Mouse (Mus musculus): ENCODE measurements around the gene Plaur. TPM values are rescaled to one million over a fixed set of nuclear protein-coding genes. Genes with fewer than 3 reads are reported as not detected.
A peak's percentile ranks its signal among the peaks of the same experiment; 100 is the strongest.

Gene Plaur
- total RNA-seq, 2 experiments from 2014 or later, result 1.0 to 1.1 TPM

DNA sequence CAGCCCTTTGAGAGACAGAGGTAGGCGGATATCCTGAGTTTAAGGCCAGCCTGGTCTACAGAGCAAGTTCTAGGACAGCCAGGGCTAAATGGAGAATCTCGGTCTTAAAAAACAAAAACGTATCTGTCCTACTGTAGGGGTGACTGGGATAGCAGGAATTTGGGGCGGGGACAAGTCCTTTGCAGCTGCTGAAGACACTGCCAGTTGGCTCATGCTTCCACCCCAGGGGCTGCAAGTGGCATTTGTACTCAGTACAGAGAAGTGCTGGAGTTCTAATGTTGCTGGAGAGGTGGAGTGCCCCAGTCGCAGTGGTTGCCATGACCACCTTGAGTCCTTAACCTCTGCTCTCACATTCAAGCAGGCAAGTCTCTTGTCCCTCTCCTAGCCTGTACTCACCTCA lies 60.5 kb downstream of the Plaur start:
- Histone ChIP-seq H3K4me3 (no peak overlapping the region), H3K27ac (no peak overlapping the region)
- intact Hi-C loops (cut with DNase I), result no loop called here
- DNase-seq (ENCODE audit: extremely low spot score in 1 of 2, low spot score in 2 of 2), result no peak
- TF ChIP-seq CTCF (IDR thresholded peaks at IDR 0.05), result no peak

DNA sequence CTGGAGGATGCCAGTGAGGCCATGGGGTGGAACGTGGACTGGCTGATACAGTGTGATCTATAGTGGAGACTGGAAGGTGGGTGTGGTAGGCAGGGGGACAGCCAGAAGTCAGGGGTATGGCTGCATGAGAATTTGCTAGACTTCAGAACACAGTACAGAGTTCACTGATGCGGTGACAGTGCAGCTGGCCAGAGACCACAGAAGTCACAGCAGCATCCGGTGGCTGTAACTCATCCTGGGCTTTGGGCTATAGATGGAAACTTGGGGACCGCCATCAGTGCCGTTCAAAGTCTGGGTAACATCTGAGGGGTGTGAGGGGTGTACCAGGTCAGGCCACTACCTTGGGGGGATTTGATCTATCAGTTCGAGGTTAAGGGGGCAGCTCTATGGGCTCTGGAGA lies 61.4 kb downstream of the Plaur start:
- intact Hi-C loops (cut with DNase I), result no loop called here
- Histone ChIP-seq H3K27ac (no peak overlapping the region), H3K4me3 (no peak overlapping the region)
- DNase-seq (ENCODE audit: extremely low spot score in 1 of 2, low spot score in 2 of 2), result no peak
- TF ChIP-seq CTCF (IDR thresholded peaks at IDR 0.05), result no peak

DNA sequence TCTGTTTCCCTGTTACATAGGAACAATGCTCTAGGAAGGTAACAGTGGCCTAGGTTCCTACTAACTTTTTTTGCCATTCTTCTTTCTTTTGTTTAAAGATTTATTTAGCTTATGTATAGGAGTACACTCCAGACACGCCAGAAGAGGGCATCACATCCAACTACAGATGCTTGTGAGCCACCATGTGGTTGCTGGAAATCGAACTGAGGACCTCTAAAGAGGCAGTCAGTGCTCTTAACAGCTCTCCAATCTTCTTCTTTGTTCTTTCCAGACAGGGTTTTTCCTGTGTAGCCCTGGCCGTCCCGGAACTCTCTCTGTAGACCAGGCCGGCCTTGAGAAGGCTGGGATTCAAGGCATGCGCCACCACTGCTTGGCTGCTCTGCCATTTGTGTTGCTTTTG lies 62.7 kb downstream of the Plaur start:
- peak; percentile 6 for TF ChIP-seq CTCF (IDR thresholded peaks at IDR 0.05)
- no peak for DNase-seq (ENCODE audit: extremely low spot score in 1 of 2, low spot score in 2 of 2)
- Histone ChIP-seq H3K27ac (no peak overlapping the region), H3K4me3 (no peak overlapping the region)
- intact Hi-C loops (cut with DNase I), result no loop called here

Other genes starting within 250 kb of the Plaur start
- 10 to 100 TPM; 10.1 to 10.4 TPM for gene Zfp109, start 224.9 kb upstream of the Plaur start, total RNA-seq (2021)
- gene Zfp108, start 207.7 kb upstream of the Plaur start, total RNA-seq (2021), result 1 to 10 TPM; 8.7 to 9.2 TPM
- gene Zfp93, start 192.1 kb upstream of the Plaur start, total RNA-seq (2021), result 10 to 100 TPM; 12.8 to 18.3 TPM
- gene Zfp61, start 161.3 kb upstream of the Plaur start, total RNA-seq (2021), result 10 to 100 TPM; 19.4 to 21.5 TPM
- gene Zfp94, start 145.8 kb upstream of the Plaur start, total RNA-seq (2021), result 10 to 100 TPM; 14.0 to 14.5 TPM
- gene Tescl, start 128.5 kb upstream of the Plaur start, total RNA-seq (2021), result not detected
- not detected for gene Lypd5, start 113.3 kb upstream of the Plaur start, total RNA-seq (2021)
- under 1 TPM; 0.19 to 0.45 TPM for gene Kcnn4, start 92.2 kb upstream of the Plaur start, total RNA-seq (2021)
- gene Smg9, start 62.9 kb upstream of the Plaur start, total RNA-seq (2021), result 10 to 100 TPM; 43.7 to 47.5 TPM
- gene Irgc1, start 10.2 kb upstream of the Plaur start, total RNA-seq (2021), result under 1 TPM in 1 of 2 experiments, not detected in 1; 0.77 TPM
- gene Cadm4, start 19.5 kb downstream of the Plaur start, total RNA-seq (2021), result 100 to 1,000 TPM; 213 to 219 TPM
- 10 to 100 TPM; 45.9 to 46.0 TPM for gene Zfp428, start 44.5 kb downstream of the Plaur start, total RNA-seq (2021)
- gene AC161166.1, start 50.0 kb downstream of the Plaur start, total RNA-seq (2021), result not detected
- 10 to 100 TPM; 81.6 to 84.3 TPM for gene Irgq, start 68.2 kb downstream of the Plaur start, total RNA-seq (2021)
- gene Pinlyp, start 83.6 kb downstream of the Plaur start, total RNA-seq (2021), result not detected
- gene Xrcc1, start 83.8 kb downstream of the Plaur start, total RNA-seq (2021), result 10 to 100 TPM; 32.8 to 39.5 TPM
- 10 to 100 TPM; 14.4 to 14.6 TPM for gene Ethe1, start 125.1 kb downstream of the Plaur start, total RNA-seq (2021)
- 1 to 10 TPM; 6.8 to 6.9 TPM for gene Zfp575, start 125.2 kb downstream of the Plaur start, total RNA-seq (2021)
- gene Phldb3, start 148.3 kb downstream of the Plaur start, total RNA-seq (2021), result not detected
- under 1 TPM; 0.20 to 0.63 TPM for gene Lypd3, start 174.1 kb downstream of the Plaur start, total RNA-seq (2021)
- gene Tex101, start 214.2 kb downstream of the Plaur start, total RNA-seq (2021), result not detected
- gene BC049730, start 246.8 kb downstream of the Plaur start, total RNA-seq (2021), result not detected